Mouse (Mus musculus) frontal cortex, postnatal 36 days (tissue): ENCODE data around the gene Ttc16.

Source experiments
- DNase-seq, 2 experiments: peaks; one replicate each; pipeline ENCODE4 v3.0.0; 2022; ENCODE audit warnings: low spot score in 2 of 2

Ttc16 gene

DNA sequence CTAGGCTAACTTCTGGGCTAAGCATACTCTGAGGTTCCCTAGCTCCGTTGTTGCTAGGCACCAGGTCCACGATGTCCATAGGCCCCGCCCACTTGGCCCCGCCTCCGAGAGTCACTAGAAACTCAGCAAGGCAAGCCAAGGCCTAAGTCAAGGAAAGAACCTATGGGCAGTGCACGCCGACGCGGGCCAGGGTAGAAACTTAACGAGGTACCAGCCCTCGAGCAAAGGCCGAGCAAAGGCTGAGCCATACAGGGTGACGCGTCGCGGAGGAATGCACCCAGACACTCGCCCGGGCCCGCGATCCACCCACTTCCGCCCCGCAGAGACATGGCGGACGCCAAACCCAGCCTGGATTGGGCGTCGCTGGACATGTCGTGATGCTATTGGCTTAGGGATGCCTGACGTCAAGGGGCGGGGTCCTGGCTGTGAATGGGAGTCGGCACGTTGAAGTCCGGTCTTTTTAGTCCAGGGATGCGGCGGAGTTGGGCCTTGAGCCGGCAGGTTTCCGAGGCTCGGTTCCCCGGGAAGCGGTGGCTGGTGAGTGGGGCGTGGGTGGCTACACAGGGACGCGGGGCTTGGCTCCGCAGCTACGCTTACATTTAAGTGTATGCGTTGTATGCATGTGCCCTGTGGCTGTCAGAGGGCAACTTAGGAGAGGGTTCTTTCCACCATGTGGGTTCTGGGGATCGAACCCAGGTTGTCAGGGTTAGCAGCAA is at the start of gene Ttc16, which contains the start of gene Ptrh1:
Gene Ttc16 (minus strand): TSS at position 275 of the 716 bp plus-strand sequence.
Gene Ptrh1 (plus strand): TSS at position 428 of the 716 bp plus-strand sequence.
- peak; percentile 95 to 98 for DNase-seq

DNA sequence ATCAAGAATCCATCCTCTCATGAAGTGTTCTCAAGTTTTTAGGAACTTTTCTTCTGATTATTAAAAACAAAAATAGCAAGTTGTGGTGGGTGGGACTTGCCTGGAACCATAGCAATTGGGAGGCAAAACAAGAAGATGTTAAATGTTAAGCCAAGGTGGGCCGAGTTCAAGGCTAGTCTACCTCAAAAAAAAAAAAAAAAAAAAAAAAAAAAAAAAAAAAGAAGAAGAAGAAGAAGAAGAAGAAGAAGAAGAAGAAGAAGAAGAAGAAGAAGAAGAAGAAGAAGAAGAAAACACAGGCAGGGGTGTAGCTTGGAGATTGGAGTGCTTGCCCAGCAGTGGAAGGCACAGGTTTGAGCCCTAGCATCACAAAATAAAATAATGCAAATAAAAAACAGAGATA is 49.3 kb upstream of the Ttc16 start:
- no peak for DNase-seq

- DNase-seq: no peak
Observed at GRCm38 (mm10) chr2:32824181-32824580, 48.7 kb upstream of the Ttc16 start.

DNA sequence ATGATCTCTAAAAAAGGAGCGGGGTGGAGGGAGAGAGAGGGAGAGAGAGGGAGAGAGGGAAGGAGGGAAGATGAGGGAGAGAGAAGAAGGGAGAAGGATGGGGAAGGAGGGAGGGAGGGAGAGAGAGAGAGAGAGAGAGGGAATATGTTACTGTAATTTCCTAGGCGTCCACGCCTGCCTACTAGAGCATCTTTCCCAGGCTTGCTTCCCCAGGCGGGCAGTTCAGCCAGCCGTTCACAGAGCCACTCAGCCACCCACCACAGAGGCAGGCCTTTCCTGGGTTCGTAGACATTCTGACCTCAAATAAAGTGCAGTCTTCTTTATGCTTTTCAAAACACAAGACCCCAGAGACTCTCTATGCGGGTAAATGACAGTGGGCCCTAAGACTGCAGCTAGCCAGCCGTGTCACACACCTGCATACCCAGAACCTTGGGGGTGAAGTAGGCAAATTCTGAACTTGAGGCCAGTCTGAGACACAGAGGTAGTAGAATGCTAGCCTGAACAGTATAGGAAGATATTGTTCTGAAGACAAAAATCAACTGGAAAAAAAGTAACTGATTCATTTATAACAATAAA is 48.2 kb upstream of the Ttc16 start:
- no peak for DNase-seq

DNA sequence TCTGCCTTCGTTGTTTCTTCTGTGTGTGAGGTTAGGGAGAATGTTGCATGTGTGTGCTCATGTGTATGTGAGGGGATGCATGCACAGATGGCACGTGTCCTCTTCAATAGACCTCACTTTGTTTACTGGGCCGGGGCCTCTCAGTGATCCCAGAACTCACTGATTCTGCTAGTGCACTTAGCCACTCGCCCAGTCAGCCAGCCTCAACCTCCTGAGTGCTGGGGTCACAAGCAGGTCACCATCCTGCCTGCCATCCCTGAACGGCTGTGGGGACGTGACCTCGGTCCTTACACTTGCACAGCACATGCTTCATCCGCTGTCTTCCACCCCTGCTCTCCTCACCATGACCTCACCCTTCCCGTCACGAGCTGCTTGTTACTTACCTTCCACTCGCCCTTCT is 47.7 kb upstream of the Ttc16 start:
- DNase-seq: no peak

GRCm38 (mm10) chr2:32822643-32823042 is 47.2 kb upstream of the Ttc16 start:
- no peak for DNase-seq

GRCm38 (mm10) chr2:32821041-32821802 is 45.8 kb upstream of the Ttc16 start:
- no peak for DNase-seq

- DNase-seq: no peak
Observed at GRCm38 (mm10) chr2:32818208-32818607, 42.8 kb upstream of the Ttc16 start.

GRCm38 (mm10) chr2:32817589-32817988 is 42.2 kb upstream of the Ttc16 start:
- peak in 1 of 2 experiments; percentile 31 for DNase-seq

DNA sequence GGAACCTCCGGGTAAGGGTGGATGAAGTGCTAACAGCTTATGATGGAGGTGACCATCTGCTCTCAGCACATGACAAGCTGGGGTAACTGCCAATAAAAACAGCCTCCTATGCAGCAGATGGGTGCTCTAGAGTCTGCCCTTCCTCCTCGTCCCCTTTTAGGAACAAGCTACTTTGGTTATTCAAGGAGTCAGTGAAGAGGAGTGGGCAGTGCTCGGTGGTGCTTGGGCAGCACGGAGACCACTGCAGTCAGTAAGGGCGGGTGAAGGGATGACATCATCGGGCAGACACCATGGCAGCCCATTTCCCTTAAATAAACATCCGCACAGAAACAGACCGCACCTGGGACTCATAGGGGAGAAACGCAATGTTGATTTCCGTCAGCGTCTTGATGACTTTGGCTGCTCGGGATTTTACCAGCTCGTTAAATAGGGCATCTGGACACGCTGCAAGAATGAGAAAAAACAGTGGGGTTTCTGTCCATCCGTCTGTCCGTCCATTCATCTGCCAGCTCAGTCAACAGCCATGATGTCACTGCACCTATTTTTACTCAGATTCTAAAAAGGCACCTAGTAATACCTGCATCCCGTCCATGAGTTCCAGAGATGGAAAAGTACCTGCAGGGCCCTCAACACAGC is 41.6 kb upstream of the Ttc16 start:
- peak; percentile 68 to 90 for DNase-seq

GRCm38 (mm10) chr2:32816497-32816896 is 41.1 kb upstream of the Ttc16 start:
- DNase-seq: no peak

DNA sequence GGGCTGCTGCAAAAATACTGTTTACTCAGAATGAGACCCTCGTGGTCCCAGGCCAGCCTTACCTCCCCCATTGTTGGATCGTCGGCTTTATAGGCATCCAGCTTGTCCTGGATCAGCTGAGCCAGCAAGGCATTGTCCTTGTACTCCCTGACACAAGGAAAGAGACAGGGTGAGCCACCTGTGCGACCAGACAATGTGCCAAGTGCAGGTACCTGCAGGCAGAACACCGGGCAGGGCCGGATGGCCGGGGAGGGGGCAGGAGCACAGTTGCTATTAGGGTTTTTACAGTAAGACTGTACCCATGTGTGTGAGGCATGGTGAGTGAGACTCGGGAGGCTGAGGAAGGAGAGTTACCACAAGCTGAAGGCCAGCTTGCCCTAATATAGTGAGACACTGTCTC is 36.5 kb upstream of the Ttc16 start:
- no peak for DNase-seq

DNA sequence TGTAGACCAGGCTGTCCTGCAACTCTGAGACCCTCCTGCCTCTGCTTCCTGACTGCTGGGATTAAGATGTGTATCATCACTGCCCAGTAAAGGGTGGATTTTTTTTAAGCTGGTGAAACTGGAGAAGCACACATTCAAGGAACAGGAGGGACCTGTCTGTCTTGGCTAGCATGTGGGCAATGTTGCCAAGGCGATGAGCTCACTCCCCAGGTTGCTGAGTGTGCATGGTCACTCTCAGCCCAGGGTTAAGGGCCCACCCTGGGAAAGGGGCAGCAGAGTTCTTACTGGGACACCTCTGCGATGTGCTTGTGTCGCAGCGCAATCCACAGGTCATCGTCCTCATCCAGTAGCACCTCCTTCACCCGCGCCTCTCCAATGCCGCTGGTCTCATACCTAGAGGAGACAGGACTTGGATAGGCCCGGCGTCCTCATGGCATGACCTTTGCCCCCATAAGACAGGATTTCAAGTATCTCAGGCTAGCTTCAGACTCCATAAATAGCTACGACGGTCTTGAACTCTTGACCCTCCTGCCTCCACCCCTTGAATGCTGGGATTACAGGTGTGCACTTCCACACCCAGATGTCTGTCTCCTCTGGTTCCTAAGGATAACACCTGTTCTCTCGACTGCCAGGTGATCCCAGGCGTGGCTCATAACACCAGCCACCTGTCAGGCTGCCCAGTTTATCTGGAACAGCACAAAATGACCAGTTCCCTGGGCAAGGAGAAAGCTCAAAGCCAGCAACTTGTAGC is 33.6 kb upstream of the Ttc16 start:
- DNase-seq: no peak

- no peak for DNase-seq
Observed at GRCm38 (mm10) chr2:32798251-32798962, 23.0 kb upstream of the Ttc16 start.

- no peak for DNase-seq
Observed at GRCm38 (mm10) chr2:32795748-32796418, 20.4 kb upstream of the Ttc16 start.

- no peak for DNase-seq
Observed at GRCm38 (mm10) chr2:32791297-32791696, 15.9 kb upstream of the Ttc16 start.

DNA sequence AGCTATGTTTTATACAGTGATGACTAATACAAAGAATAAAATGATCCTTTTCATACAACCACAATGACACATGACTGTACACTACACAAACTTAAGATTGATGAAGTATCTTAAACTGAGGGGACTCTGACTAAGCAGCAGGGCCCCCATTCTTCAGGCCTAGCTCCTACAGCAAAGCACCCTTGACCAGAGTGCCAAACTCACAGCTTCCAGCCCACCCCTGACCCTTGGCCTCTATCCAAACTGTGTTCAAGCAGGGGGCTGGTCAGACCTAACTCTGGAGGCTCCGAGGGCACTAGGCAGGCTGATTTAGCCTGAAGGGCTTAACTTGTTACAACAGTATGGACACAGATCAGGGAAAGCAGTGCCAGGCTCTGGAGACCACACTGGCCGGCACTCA is 13.1 kb upstream of the Ttc16 start:
- DNase-seq: no peak

DNA sequence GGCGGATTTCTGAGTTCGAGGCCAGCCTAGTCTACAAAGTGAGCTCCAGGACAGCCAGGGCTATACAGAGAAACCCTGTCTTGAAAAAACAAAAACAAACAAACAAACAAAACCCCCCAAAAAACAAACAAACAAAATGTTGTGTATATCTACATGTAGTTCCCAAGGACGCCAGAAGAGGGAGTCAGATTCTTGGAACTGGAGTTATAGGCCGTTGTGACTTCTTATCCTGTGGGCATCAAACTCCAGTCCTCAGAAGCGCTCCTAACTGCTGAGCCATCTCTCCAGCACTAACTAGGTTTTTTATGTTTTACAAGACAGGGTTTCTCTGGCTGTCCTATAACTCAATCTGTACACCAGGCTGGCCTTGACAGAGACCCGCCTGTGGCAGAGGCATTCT is 11.7 kb upstream of the Ttc16 start:
- no peak for DNase-seq

- DNase-seq: no peak
Observed at GRCm38 (mm10) chr2:32784048-32784681, 8.7 kb upstream of the Ttc16 start, which contains the start of gene Cfap157. Gene Cfap157, minus strand, starts transcription at chr2:32784428.

DNA sequence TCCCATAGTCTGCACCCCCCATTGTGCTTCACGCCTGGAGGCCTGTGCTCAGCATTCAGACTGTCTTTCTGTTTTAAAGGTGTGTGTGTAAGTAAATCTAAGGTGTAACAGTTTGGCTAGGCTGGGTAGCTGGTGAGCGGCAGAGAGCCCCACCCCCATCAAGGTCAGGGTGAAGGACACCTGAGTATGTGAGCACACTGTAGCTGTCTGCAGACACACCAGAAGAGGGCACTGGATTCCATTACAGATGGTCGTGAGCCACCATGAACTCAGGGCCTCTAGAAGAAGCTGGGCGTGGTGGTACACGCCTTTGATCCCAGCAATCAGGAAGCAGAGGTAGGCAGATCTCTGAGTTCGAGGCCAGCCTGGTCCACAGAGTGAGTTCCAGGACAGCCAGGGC is 6.3 kb upstream of the Ttc16 start:
- no peak for DNase-seq
